Mouse (Mus musculus) olfactory bulb, adult 2 months (tissue): ENCODE results near the gene Tmem160. TPM values are rescaled to one million over a fixed set of nuclear protein-coding genes. Genes with fewer than 3 reads are reported as not detected.

Experiments used
- H3K27ac ChIP-seq: fragments of 200-500 bp; 2 replicates; pipeline ENCODE4 v1.5.1; 2012; ENCODE audit warnings: low read depth, low read length; ENCODE audit not compliant: insufficient read depth
- H3K4me1 ChIP-seq: fragments of 200-500 bp; 2 replicates; pipeline ENCODE4 v1.6.1; 2012; ENCODE audit warnings: low read length; ENCODE audit not compliant: control insufficient read depth, insufficient read depth
- H3K4me3 ChIP-seq: fragments of 200-500 bp; 2 replicates; pipeline ENCODE4 v1.5.1; 2012; ENCODE audit warnings: mild to moderate bottlenecking, low read depth, low read length, moderate library complexity; ENCODE audit not compliant: insufficient read depth
- CTCF ChIP-seq: fragments of 200-500 bp; IDR thresholded peaks from 2 replicates; pipeline ENCODE4 v1.5.1; 2012; ENCODE audit warnings: low read depth, mild to moderate bottlenecking, low read length, moderate library complexity; ENCODE audit not compliant: insufficient read depth
- POLR2A ChIP-seq: fragments of 200-500 bp; IDR thresholded peaks from 2 replicates; pipeline ENCODE4 v1.6.1; 2012; ENCODE audit warnings: mild to moderate bottlenecking, low read depth, low read length, moderate library complexity; ENCODE audit not compliant: insufficient read depth
- WGBS: fragments of 180-500 bp; shearing (Covaris S2); methylation state at CpG from one replicate; pipeline ENCODE4 v1.1.7; 2018; 5-methylcytosine and 5-hydroxymethylcytosine counted together
- polyA plus RNA-seq: library from polyadenylated mRNA; stranded (reverse); fragments of >200 nt; gene quantifications from 2 replicates; pipeline ENCODE4 v1.2.4, GENCODE M21; 2012; ENCODE audit warnings: low replicate concordance; ENCODE audit not compliant: missing spikeins, insufficient read depth, insufficient read length

The Tmem160 gene
- polyA plus RNA-seq, 1 experiment: not detected

DNA sequence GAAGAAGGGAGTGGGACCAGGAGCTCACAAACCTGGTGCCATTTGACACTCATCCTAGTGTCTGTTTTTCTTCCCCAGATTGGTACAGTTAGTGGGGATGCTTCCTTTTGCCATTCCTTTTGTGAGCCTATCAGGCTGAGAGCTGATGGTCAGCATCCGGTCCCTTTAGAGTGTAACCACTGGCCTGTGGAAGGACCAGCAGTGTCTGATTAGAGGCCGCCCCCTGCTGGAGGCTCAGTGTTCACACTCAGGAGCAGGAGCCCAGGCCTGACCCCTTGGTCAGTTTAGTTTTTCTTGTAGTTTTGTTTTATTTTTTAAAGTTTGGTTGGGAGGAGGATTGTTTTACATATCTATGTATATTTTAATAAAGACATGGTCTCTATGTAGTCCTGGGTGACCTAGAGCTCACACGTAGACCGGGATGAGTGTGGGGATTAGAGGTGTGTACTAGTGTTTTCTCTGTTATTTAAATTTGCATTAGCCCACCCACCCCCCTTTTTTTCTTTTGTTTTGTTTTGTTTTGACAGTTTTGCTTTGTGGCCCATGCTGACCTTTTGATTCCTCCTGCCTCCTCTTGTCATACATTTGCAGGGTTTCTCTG lies 26.4 kb upstream of the Tmem160 start:
- WGBS: 58% methylated on average over 4 of the region's 4 CpGs
- no peak overlapping the region for H3K4me3 ChIP-seq
- no peaks in the 10 kb centered on the region for H3K4me1 ChIP-seq
- peak; percentile 60; the same call in 1 of the 2 replicates for TF ChIP-seq CTCF
- TF ChIP-seq POLR2A: no peak
- no peak overlapping the region for H3K27ac ChIP-seq

DNA sequence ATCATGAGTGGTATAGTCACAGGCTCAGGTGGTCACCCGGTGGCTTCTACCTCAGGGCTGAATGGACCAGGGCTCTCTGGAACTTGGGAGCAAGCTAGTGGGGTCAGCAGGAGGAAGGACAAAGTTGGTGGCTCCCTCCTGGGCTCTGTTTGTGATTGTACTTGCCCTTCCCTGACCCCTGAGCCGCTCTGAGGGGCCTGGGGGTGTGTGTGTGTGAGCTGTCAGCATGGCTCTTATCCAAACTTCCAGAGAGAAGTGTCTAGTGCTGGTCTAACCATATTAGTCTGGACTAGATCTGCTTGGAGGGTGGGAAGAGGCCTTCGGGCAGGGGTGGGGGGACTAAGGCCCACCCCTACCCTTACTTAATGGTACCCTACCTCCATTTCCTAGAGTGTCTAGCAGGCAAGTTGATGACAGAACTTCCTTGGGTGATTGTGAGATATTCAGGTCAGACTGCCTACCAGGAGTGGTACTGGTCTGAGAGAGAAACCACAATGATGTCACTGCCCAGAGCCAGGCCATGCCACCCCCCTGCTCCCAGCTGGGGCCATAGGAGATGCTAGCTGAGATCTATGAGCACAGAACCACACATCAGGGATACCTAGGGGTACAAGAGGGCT lies 19.1 kb upstream of the Tmem160 start:
- TF ChIP-seq CTCF (no peak), POLR2A (no peak)
- WGBS: 84% methylated on average over 3 of the region's 3 CpGs
- Histone ChIP-seq H3K4me3 (no peak overlapping the region), H3K4me1 (no peaks in the 10 kb centered on the region), H3K27ac (no peak overlapping the region)

DNA sequence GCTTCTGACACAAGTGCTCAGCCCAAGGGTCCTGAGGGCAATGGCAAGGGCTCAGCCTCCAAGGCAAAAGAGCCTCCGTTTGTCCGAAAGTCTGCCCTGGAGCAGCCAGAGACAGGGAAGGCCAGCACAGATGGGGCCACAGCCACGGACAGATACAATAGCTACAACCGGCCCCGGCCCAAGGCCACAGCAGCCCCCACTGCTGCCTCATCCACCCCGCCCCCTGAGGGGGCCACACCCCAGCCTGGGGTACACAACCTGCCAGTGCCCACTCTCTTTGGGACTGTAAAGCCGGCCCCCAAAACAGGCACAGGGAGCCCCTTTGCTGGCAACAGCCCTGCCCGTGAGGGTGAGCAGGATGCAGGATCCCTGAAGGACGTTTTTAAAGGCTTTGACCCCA lies 17.5 kb upstream of the Tmem160 start:
- WGBS: 87% methylated on average over 9 of the region's 9 CpGs
- TF ChIP-seq CTCF (no peak), POLR2A (no peak)
- Histone ChIP-seq H3K4me1 (no peaks in the 10 kb centered on the region), H3K4me3 (no peak overlapping the region), H3K27ac (no peak overlapping the region)

DNA sequence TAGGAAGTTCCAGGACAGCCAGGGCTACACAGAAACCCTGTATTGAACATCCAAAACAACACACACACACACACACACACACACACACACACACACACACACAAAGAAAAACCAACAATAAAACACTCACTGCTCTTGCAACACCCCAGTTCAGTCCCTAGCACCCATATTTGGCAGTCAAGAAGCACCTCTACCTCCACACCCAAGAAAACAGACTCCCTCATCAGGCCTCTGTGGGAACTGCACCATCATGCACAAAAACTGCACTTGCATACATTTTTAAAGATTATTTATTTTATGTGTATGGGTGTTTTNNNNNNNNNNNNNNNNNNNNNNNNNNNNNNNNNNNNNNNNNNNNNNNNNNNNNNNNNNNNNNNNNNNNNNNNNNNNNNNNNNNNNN lies 11.3 kb upstream of the Tmem160 start:
- Histone ChIP-seq H3K4me1 (no peaks in the 10 kb centered on the region), H3K27ac (no peak overlapping the region), H3K4me3 (no peak overlapping the region)
- TF ChIP-seq POLR2A (no peak), CTCF (no peak)

DNA sequence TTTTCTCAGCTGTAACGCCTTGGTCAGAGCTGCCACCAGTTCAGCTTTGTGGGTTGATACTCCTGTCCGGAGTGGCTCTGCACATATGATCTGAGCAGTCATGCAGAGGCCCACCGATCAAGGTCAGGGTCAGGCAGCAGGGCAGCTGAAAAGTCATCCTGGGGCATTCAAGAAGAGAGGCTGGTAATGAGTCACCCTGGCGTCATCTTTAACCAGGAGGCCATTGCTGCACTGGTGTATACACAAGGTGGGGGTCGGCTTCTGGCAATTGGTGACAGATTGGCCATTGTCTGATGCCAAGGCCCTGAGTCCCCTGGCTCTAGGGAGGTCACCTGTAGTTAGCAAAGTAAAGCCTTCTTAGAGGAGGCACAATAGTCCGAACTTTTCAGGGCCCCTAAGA lies 923 bp upstream of the Tmem160 start:
- TF ChIP-seq CTCF (no peak), POLR2A (no peak)
- Histone ChIP-seq H3K4me1 (peaks cover 6% of the 10 kb centered on the region), H3K4me3 (no peak overlapping the region), H3K27ac (no peak overlapping the region)
- 87% methylated on average over 6 of the region's 6 CpGs for WGBS

DNA sequence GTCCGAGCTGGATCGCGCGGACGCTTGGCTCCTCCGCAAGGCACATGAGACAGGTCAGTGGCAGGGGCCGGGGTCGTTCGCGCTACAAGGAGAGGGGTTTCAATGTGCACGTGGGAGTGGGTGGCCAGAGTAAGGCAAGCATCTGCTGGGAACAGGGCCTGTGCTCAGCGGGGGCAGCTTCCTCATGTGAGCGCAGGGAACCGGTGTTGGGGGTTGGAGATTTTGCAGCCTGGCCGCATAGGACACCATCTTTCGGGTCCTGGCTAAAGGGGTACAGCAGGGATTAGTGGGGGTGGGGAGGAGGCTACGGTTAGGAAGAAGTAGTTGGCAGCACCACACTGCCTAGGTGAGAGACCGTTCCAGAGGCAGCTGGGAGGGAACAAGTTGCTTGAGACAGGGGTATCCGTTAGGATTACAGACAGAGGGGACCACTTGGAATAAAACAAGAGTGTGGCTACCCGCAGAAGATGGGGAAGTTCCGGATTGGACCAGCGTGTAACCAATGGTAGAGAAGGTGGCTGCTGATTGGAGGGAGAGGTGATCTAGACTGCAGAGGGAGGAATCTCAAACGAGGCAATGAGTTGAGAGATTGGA lies 636 bp downstream of the Tmem160 start:
- Histone ChIP-seq H3K4me1 (peaks cover 6% of the 10 kb centered on the region), H3K27ac (peak overlapping the region; percentile 9; the same call in 1 of the 2 replicates), H3K4me3 (peak overlapping the region; percentile 85)
- under 1% methylated on average over 23 of the region's 23 CpGs for WGBS
- TF ChIP-seq POLR2A (0 out of 2 replicates have a peak, but pooled peaks have one; percentile 35), CTCF (no peak)

DNA sequence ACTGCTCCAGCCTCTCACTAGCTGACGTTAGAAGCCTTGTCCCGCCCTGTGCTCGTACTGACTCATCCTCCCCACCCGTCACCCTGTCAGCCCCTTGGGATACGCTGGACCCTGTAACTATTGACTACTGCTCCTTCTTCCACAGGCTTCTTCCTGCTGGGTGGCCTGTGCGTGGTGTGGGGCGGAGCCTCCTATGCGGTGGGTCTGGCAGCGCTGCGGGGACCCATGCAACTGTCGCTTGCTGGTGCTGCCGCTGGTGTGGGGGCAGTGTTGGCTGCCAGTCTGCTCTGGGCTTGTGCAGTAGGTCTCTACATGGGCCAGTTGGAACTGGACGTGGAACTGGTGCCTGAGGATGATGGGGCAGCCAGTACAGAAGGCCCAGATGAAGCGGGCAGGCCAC lies 2.4 kb downstream of the Tmem160 start:
- Histone ChIP-seq H3K4me3 (no peak overlapping the region), H3K27ac (no peak overlapping the region), H3K4me1 (peaks cover 6% of the 10 kb centered on the region)
- 92% methylated on average over 14 of the region's 14 CpGs for WGBS
- TF ChIP-seq CTCF: no peak
- TF ChIP-seq POLR2A: no peak

DNA sequence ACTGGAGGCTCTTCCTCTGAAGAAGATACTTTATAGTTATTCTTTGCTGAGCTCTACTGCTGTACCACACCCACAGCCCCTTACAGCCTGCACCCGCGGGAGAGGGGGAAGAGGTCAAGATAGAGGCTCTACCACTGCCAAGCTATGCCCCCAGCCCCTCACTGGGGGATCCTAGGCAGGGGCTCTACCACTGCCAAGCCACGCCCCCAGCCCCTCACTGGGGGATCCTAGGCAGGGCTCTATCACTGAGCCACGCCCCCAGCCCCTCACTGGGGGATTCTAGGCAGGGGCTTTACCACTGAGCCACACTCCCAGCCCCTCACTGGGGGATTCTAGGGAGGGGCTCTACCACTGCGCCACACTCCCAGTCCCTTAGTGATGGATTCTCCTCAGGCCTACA lies 3.7 kb downstream of the Tmem160 start:
- H3K4me3 ChIP-seq: no peak overlapping the region
- 89% methylated on average over 5 of the region's 5 CpGs for WGBS
- no peak overlapping the region for H3K27ac ChIP-seq
- TF ChIP-seq POLR2A: no peak
- TF ChIP-seq CTCF: no peak
- peaks cover 6% of the 10 kb centered on the region for H3K4me1 ChIP-seq

DNA sequence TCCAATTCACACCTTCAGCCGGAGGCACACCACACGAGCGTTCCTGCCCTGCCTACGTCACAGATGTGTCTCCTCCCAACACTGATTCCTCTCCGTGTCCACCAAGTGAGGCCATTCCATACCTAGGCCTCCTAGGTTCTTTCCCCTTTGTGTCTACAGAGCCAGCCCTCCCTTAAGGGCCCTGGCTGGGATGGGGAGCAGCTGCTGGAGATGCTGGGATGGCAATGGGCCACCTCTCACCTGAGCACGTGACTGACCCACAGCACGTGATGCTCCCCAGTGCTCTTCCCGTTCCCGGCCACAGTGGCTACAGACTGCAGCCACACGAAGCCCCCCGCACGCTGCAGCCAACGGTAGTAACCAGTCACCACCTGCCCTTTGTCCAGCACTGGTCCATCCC lies 8.0 kb downstream of the Tmem160 start:
- WGBS: 72% methylated on average over 13 of the region's 13 CpGs
- H3K4me1 ChIP-seq: no peaks in the 10 kb centered on the region
- no peak for TF ChIP-seq CTCF
- TF ChIP-seq POLR2A: no peak
- H3K27ac ChIP-seq: no peak overlapping the region
- no peak overlapping the region for H3K4me3 ChIP-seq
